ENCODE assay signal across 8 mouse cellular contexts in the genomic region with DNA sequence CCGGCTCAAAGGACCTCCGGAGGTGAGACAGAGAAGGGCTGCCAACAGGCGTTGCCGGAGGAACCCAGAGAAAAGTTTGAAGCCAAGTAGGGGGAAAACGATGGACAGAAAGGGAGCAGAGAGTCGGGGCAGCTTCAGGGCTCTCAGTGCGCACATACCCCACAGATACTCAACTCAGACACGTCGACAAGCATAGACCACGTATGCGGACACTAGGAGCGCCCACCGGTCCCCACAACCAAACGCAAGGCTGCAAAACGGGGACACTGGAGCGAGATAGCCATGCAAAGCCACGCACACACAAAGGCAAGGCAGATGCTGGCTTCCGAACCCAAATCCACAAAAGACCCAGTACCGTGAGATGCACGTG. TPM values are rescaled to one million over a fixed set of nuclear protein-coding genes. Genes with fewer than 3 reads are reported as not detected.
A peak's percentile ranks its signal among the peaks of the same experiment; 100 is the strongest.
DNase-seq lines count a peak whose midpoint lies in the region; ATAC-seq and TF ChIP-seq lines count a peak whose summit lies in the region.

No protein-coding gene starts in this region.

- H3K4me1 ChIP-seq in cerebellum, adult 2 months (ENCODE audit: control insufficient read depth, insufficient read depth, low read length): no peaks in the 10 kb centered on the region
- H3K4me1 ChIP-seq in testis, adult 2 months (ENCODE audit: control insufficient read depth, insufficient read depth, low read length): peaks cover 12% of the 10 kb centered on the region
- peaks cover 30% of the 10 kb centered on the region; the same call in 1 of the 2 replicates for H3K4me1 ChIP-seq in liver, embryonic 12.5 days
- peaks cover 34% of the 10 kb centered on the region for H3K4me1 ChIP-seq in stomach, embryonic 16.5 days (ENCODE audit: control insufficient read depth, insufficient read depth, low read length)

- no peaks in the 10 kb centered on the region; the same call in 1 of the 2 replicates for H3K9me3 ChIP-seq in liver, embryonic 12.5 days (replicated peaks)
- no peaks in the 10 kb centered on the region for H3K9me3 ChIP-seq in stomach, embryonic 16.5 days (replicated peaks; ENCODE audit: control insufficient read depth, low read length)

- H3K27me3 ChIP-seq in cerebellum, adult 2 months (ENCODE audit: control insufficient read depth, insufficient read depth, low read length): no peaks in the 10 kb centered on the region
- H3K27me3 ChIP-seq in testis, adult 2 months (ENCODE audit: control insufficient read depth, insufficient read depth, low read length): no peaks in the 10 kb centered on the region
- peaks cover 68% of the 10 kb centered on the region for H3K27me3 ChIP-seq in liver, embryonic 12.5 days (replicated peaks)
- H3K27me3 ChIP-seq in stomach, embryonic 16.5 days (ENCODE audit: control insufficient read depth, insufficient read depth, low read length): no peaks in the 10 kb centered on the region

- under 1% methylated on average over 20 of the region's 20 CpGs for WGBS in cerebellum, adult 2 months
- WGBS in liver, embryonic 12.5 days (ENCODE audit: insufficient replicate concordance): 2% methylated on average over 20 of the region's 20 CpGs
- WGBS in stomach, embryonic 16.5 days: 0% methylated on average over 20 of the region's 20 CpGs

- peak overlapping the region; percentile 50 for H3K4me3 ChIP-seq in cerebellum, adult 2 months (replicated peaks; ENCODE audit: insufficient read depth, low read depth, low read length)
- H3K4me3 ChIP-seq in testis, adult 2 months (ENCODE audit: control insufficient read depth, low read depth, low read length): peak overlapping the region; percentile 67
- peak overlapping the region; percentile 55 for H3K4me3 ChIP-seq in liver, embryonic 12.5 days
- H3K4me3 ChIP-seq in stomach, embryonic 16.5 days (replicated peaks; ENCODE audit: low read length): peak overlapping the region; percentile 51

- H3K27ac ChIP-seq in cerebellum, adult 2 months (ENCODE audit: insufficient read depth, low read length): no peak overlapping the region
- H3K27ac ChIP-seq in testis, adult 2 months (ENCODE audit: control insufficient read depth, insufficient read depth, low read depth, low read length): peak overlapping the region; percentile 47
- peak overlapping the region; percentile 18; the same call in 1 of the 2 replicates for H3K27ac ChIP-seq in liver, embryonic 12.5 days
- peak overlapping the region; percentile 93 for H3K27ac ChIP-seq in stomach, embryonic 16.5 days (ENCODE audit: low read length)

- H3K36me3 ChIP-seq in testis, adult 2 months (ENCODE audit: control insufficient read depth, insufficient read depth, low read length): no peaks in the 10 kb centered on the region
- no peaks in the 10 kb centered on the region for H3K36me3 ChIP-seq in liver, embryonic 12.5 days
- H3K36me3 ChIP-seq in stomach, embryonic 16.5 days (ENCODE audit: control insufficient read depth, insufficient read depth, low read length): no peaks in the 10 kb centered on the region

- DNase-seq in cerebellum, adult 2 months: peak in 1 of 2 experiments; percentile 21
- DNase-seq in cerebellum, adult 11-12 months: no peak
- DNase-seq in testis, postnatal 14 days (ENCODE audit: low spot score): no peak
- DNase-seq in cerebellum, postnatal 10 days: no peak
- no peak for DNase-seq in adrenal gland, postnatal 14 days

- peak overlapping the region; percentile 55 for H3K9ac ChIP-seq in liver, embryonic 12.5 days
- H3K9ac ChIP-seq in stomach, embryonic 16.5 days (ENCODE audit: low read length): peak overlapping the region; percentile 83

- H3K4me2 ChIP-seq in liver, embryonic 12.5 days: peak overlapping the region; percentile 64
- peak overlapping the region; percentile 76 for H3K4me2 ChIP-seq in stomach, embryonic 16.5 days (ENCODE audit: low read depth, low read length)

- no peak for TF ChIP-seq CTCF in cerebellum, adult 2 months (IDR thresholded peaks at IDR 0.05; ENCODE audit: borderline replicate concordance, insufficient read depth, low read depth, low read length)
- no peak for TF ChIP-seq CTCF in testis, adult 2 months (IDR thresholded peaks at IDR 0.05; ENCODE audit: control insufficient read depth, insufficient read depth, insufficient replicate concordance, low read depth, low read length)

- no peak for TF ChIP-seq POLR2A in cerebellum, adult 2 months (IDR thresholded peaks at IDR 0.05; ENCODE audit: borderline replicate concordance, insufficient read depth, low read length)
- 0 out of 2 replicates have a peak, but pooled peaks have one; percentile 18 for TF ChIP-seq POLR2A in testis, adult 2 months (IDR thresholded peaks at IDR 0.05; ENCODE audit: control insufficient read depth, low read depth, low read length)

- no peak for ATAC-seq in liver, embryonic 12.5 days
- ATAC-seq in stomach, embryonic 16.5 days (ENCODE audit: insufficient read depth, low FRiP score): peak; percentile 1; the same call in 1 of the 2 replicates

RNA-seq across cellular contexts. Expression of a gene that starts 0.5 kb away (rescaled TPM):
- 1.7 and 1.9 TPM in 2 replicates for polyA plus RNA-seq in cerebellum, adult 2 months (2012; rRNA removed)
- 5.1 and 5.6 TPM in 2 replicates for polyA plus RNA-seq in testis, adult 2 months (2012; rRNA removed)
- polyA plus RNA-seq in liver, embryonic 12.5 days (2016; fragmentation: Nextera tagmentation; extraction: Ambion mirVana): 1.6 and 2.1 TPM in 2 replicates
- 9.9 and 11.5 TPM in 2 replicates for polyA plus RNA-seq in stomach, embryonic 16.5 days (2015; fragmentation: Nextera tagmentation; extraction: Ambion mirVana)
- total RNA-seq in adrenal gland, postnatal 14 days (2021): 12.3 and 13.2 TPM in 2 replicates

RNA-seq across cellular contexts. Expression of a gene that starts 39.6 kb away (rescaled TPM):
- 11.5 and 11.8 TPM in 2 replicates for polyA plus RNA-seq in cerebellum, adult 2 months (2012; rRNA removed)
- 6.2 and 11.3 TPM in 2 replicates for polyA plus RNA-seq in testis, adult 2 months (2012; rRNA removed)
- 24.6 and 26.6 TPM in 2 replicates for polyA plus RNA-seq in liver, embryonic 12.5 days (2016; fragmentation: Nextera tagmentation; extraction: Ambion mirVana)
- polyA plus RNA-seq in stomach, embryonic 16.5 days (2015; fragmentation: Nextera tagmentation; extraction: Ambion mirVana): 28.8 and 34.4 TPM in 2 replicates
- 16.6 and 17.0 TPM in 2 replicates for total RNA-seq in adrenal gland, postnatal 14 days (2021)
